In genomic region chr17:26562292-26562691, GRCm38 (mm10) we compare ENCODE assay signal across 9 mouse cellular contexts. TPM values are rescaled to one million over a fixed set of nuclear protein-coding genes. Genes with fewer than 3 reads are reported as not detected.
DNase-seq lines count a peak whose midpoint lies in the region; ATAC-seq and TF ChIP-seq lines count a peak whose summit lies in the region.
"Had no signal": no experiment of that assay in that cellular context is flagged by ENCODE, and none has a peak within 500 bp of the region (broad histone marks: within the 10 kb centered on the region; RNA-seq: fewer than 3 reads in every experiment).

No protein-coding gene starts in this region.

- H3K4me2 ChIP-seq in heart, embryonic 16.5 days (ENCODE audit: low read depth, low read length) = peak overlapping the region; percentile 85
- peak overlapping the region; percentile 71 for H3K4me2 ChIP-seq in hindbrain, embryonic 14.5 days (replicated peaks)
- H3K4me2 ChIP-seq in midbrain, embryonic 13.5 days (replicated peaks) = peak overlapping the region; percentile 75

- TF ChIP-seq POLR2A in bone marrow macrophage, adult 2 months (IDR thresholded peaks at IDR 0.05; ENCODE audit: borderline replicate concordance, low read depth, low read length) = no peak

- no peak for DNase-seq in heart, adult 8-10 months (ENCODE audit: low spot score)
- no peak for DNase-seq in hindbrain, embryonic 14.5 days (ENCODE audit: low spot score)
- DNase-seq in layer of hippocampus, postnatal 10 days (ENCODE audit: low spot score in 2 of 2) = no peak
- no peak for DNase-seq in embryo, embryonic 10.5 days (ENCODE audit: low spot score)
- DNase-seq in thymus, postnatal 14 days = no peak

- no peaks in the 10 kb centered on the region for H3K27me3 ChIP-seq in heart, embryonic 16.5 days (ENCODE audit: control insufficient read depth, insufficient read depth, low read length)
- H3K27me3 ChIP-seq in hindbrain, embryonic 14.5 days (ENCODE audit: control insufficient read depth, insufficient read depth, low read length) = no peaks in the 10 kb centered on the region
- H3K27me3 ChIP-seq in midbrain, embryonic 13.5 days = no peaks in the 10 kb centered on the region
- H3K27me3 ChIP-seq: Patski had no signal

- 63% methylated on average over 4 of the region's 4 CpGs for WGBS in heart, embryonic 16.5 days
- WGBS in hindbrain, embryonic 14.5 days = 62% methylated on average over 4 of the region's 4 CpGs
- WGBS in midbrain, embryonic 13.5 days = 73% methylated on average over 4 of the region's 4 CpGs

- peaks cover 23% of the 10 kb centered on the region for H3K36me3 ChIP-seq in heart, embryonic 16.5 days (ENCODE audit: control insufficient read depth, insufficient read depth)
- peaks cover 17% of the 10 kb centered on the region for H3K36me3 ChIP-seq in hindbrain, embryonic 14.5 days (replicated peaks; ENCODE audit: control insufficient read depth, insufficient read depth)
- peaks cover 37% of the 10 kb centered on the region for H3K36me3 ChIP-seq in midbrain, embryonic 13.5 days

- peak overlapping the region; percentile 75 for H3K9ac ChIP-seq in heart, embryonic 16.5 days (ENCODE audit: low read length)
- H3K9ac ChIP-seq in hindbrain, embryonic 14.5 days = peak overlapping the region; percentile 92
- H3K9ac ChIP-seq in midbrain, embryonic 13.5 days (replicated peaks) = peak overlapping the region; percentile 89

- peak overlapping the region; percentile 38; the same call in 1 of the 2 replicates for H3K27ac ChIP-seq in heart, embryonic 16.5 days (ENCODE audit: low read length)
- H3K27ac ChIP-seq in bone marrow macrophage, adult 2 months (ENCODE audit: insufficient read depth, low read depth, low read length) = no peak overlapping the region
- H3K27ac ChIP-seq in hindbrain, embryonic 14.5 days = peak overlapping the region; percentile 79; the same call in 1 of the 2 replicates
- H3K27ac ChIP-seq in midbrain, embryonic 13.5 days = no peak overlapping the region

- TF ChIP-seq CTCF in bone marrow macrophage, adult 2 months (IDR thresholded peaks at IDR 0.05; ENCODE audit: low read depth, low read length) = no peak

- H3K4me3 ChIP-seq in heart, embryonic 16.5 days (ENCODE audit: low read length) = peak overlapping the region; percentile 89
- peak overlapping the region; percentile 68 for H3K4me3 ChIP-seq in bone marrow macrophage, adult 2 months (ENCODE audit: insufficient read depth, low read length)
- peak overlapping the region; percentile 88 for H3K4me3 ChIP-seq in hindbrain, embryonic 14.5 days (replicated peaks; ENCODE audit: low read length)
- peak overlapping the region; percentile 81 for H3K4me3 ChIP-seq in midbrain, embryonic 13.5 days (replicated peaks)

- H3K4me1 ChIP-seq in heart, embryonic 16.5 days (ENCODE audit: control insufficient read depth, insufficient read depth, low read length) = peaks cover 21% of the 10 kb centered on the region
- H3K4me1 ChIP-seq in bone marrow macrophage, adult 2 months (ENCODE audit: control insufficient read depth, insufficient read depth, low read length) = peaks cover 15% of the 10 kb centered on the region
- peaks cover 18% of the 10 kb centered on the region for H3K4me1 ChIP-seq in hindbrain, embryonic 14.5 days (replicated peaks; ENCODE audit: control insufficient read depth, insufficient read depth, low read length)
- peaks cover 39% of the 10 kb centered on the region for H3K4me1 ChIP-seq in midbrain, embryonic 13.5 days (replicated peaks)

- ATAC-seq in heart, embryonic 16.5 days (replicated peaks; ENCODE audit: extremely low read depth, insufficient read depth, low FRiP score) = no peak
- ATAC-seq in hindbrain, embryonic 14.5 days (ENCODE audit: low FRiP score) = no peak
- ATAC-seq in midbrain, embryonic 13.5 days = no peak

- no peaks in the 10 kb centered on the region; the same call in 1 of the 2 replicates for H3K9me3 ChIP-seq in heart, embryonic 16.5 days (replicated peaks; ENCODE audit: control insufficient read depth, low read length)
- H3K9me3 ChIP-seq in hindbrain, embryonic 14.5 days (ENCODE audit: control insufficient read depth, low read length) = no peaks in the 10 kb centered on the region
- H3K9me3 ChIP-seq in midbrain, embryonic 13.5 days = no peaks in the 10 kb centered on the region

RNA-seq across cellular contexts. Expression of gene Dusp1, which starts 0.4 kb away (rescaled TPM):
- polyA plus RNA-seq in heart, embryonic 16.5 days (2015; fragmentation: Nextera tagmentation; extraction: Ambion mirVana) = 35.5 and 35.7 TPM in 2 replicates
- total RNA-seq in heart, adult 8-10 months (2022) = 10 to 100 TPM; 51.1 to 75.8 (median 59.4) TPM
- 25.8 and 32.2 TPM in 2 replicates for polyA plus RNA-seq in bone marrow macrophage, adult 2 months (2012; ENCODE audit: insufficient read depth, insufficient read length, missing spikeins)
- polyA plus RNA-seq in hindbrain, embryonic 14.5 days (2014; fragmentation: Nextera tagmentation; extraction: Ambion mirVana) = 31.5 and 31.6 TPM in 2 replicates
- 41.3 and 43.8 TPM in 2 replicates for polyA plus RNA-seq in midbrain, embryonic 13.5 days (2015; fragmentation: Nextera tagmentation; extraction: Ambion mirVana)
- 10 to 100 TPM; 15.3 to 16.1 TPM for total RNA-seq in layer of hippocampus, postnatal 10 days (2021)

RNA-seq across cellular contexts. Expression of gene Ergic1, which starts 1.0 kb away (rescaled TPM):
- polyA plus RNA-seq in heart, embryonic 16.5 days (2015; fragmentation: Nextera tagmentation; extraction: Ambion mirVana) = 82.7 and 84.9 TPM in 2 replicates
- 10 to 100 TPM; 52.7 to 57.9 (median 55.4) TPM for total RNA-seq in heart, adult 8-10 months (2022)
- polyA plus RNA-seq in bone marrow macrophage, adult 2 months (2012; ENCODE audit: insufficient read depth, insufficient read length, missing spikeins) = 30.6 and 37.2 TPM in 2 replicates
- polyA plus RNA-seq in hindbrain, embryonic 14.5 days (2014; fragmentation: Nextera tagmentation; extraction: Ambion mirVana) = 110 and 119 TPM in 2 replicates
- polyA plus RNA-seq in midbrain, embryonic 13.5 days (2015; fragmentation: Nextera tagmentation; extraction: Ambion mirVana) = 91.5 and 102 TPM in 2 replicates
- 100 to 1,000 TPM; 128 to 155 TPM for total RNA-seq in layer of hippocampus, postnatal 10 days (2021)

Comparison
In these comparisons a context has a peak if more than half of its experiments do, and no peak if none do; other contexts are left out.
1. H3K27ac ChIP-seq: peak in heart, embryonic 16.5 days (single experiment) and hindbrain, embryonic 14.5 days (single experiment); none in bone marrow macrophage, adult 2 months (single experiment) and midbrain, embryonic 13.5 days (single experiment).
2. Peak in every context shown above with its lines, with median percentiles within 50 percentile points of each other: H3K4me2 ChIP-seq, H3K4me3 ChIP-seq and H3K9ac ChIP-seq.